Mouse (Mus musculus): ENCODE measurements at regions not wholly inside any gene's neighbourhood (a gene's known extent, or its start where the extent isn't known, plus 50 kb on each side); places are given as distances from the start of the nearest gene placed in this dataset.

GRCm38 (mm10) chr7:39596403-39596802, 78.8 kb downstream of the Zfp619 start:
- Histone ChIP-seq H3K36me3 (ENCODE audit: control insufficient read depth, insufficient read depth, low read length) (no peaks in the 10 kb centered on the region), H3K4me2 (replicated peaks; ENCODE audit: low read depth, low read length) (no peak overlapping the region), H3K9ac (replicated peaks; ENCODE audit: low read depth, low read length) (no peak overlapping the region), H3K4me3 (ENCODE audit: low read depth, low read length) (no peak overlapping the region), H3K9me3 (ENCODE audit: control insufficient read depth, low read depth, low read length) (no peaks in the 10 kb centered on the region), H3K4me1 (ENCODE audit: control insufficient read depth, insufficient read depth, low read length) (no peaks in the 10 kb centered on the region), H3K27me3 (ENCODE audit: control insufficient read depth, insufficient read depth, low read length) (no peaks in the 10 kb centered on the region), H3K27ac (ENCODE audit: low read length) (no peak overlapping the region)
- ATAC-seq (ENCODE audit: insufficient number of reproducible peaks, insufficient read depth, low FRiP score, low read depth): no peak

GRCm38 (mm10) chr7:39613767-39614166, 96.2 kb downstream of the Zfp619 start:
- Histone ChIP-seq H3K27me3 (ENCODE audit: control insufficient read depth, insufficient read depth, low read length) (no peaks in the 10 kb centered on the region), H3K4me3 (ENCODE audit: low read depth, low read length) (no peak overlapping the region), H3K27ac (ENCODE audit: low read length) (no peak overlapping the region), H3K4me1 (ENCODE audit: control insufficient read depth, insufficient read depth, low read length) (no peaks in the 10 kb centered on the region), H3K4me2 (replicated peaks; ENCODE audit: low read depth, low read length) (no peak overlapping the region), H3K9ac (replicated peaks; ENCODE audit: low read depth, low read length) (no peak overlapping the region), H3K36me3 (ENCODE audit: control insufficient read depth, insufficient read depth, low read length) (no peaks in the 10 kb centered on the region), H3K9me3 (ENCODE audit: control insufficient read depth, low read depth, low read length) (no peaks in the 10 kb centered on the region)
- WGBS: 74% methylated on average over 4 of the region's 4 CpGs
- ATAC-seq (ENCODE audit: insufficient number of reproducible peaks, insufficient read depth, low FRiP score, low read depth): no peak

GRCm38 (mm10) chr7:39615092-39615491, 97.5 kb downstream of the Zfp619 start:
- Histone ChIP-seq H3K27ac (ENCODE audit: low read length) (no peak overlapping the region), H3K36me3 (ENCODE audit: control insufficient read depth, insufficient read depth, low read length) (no peaks in the 10 kb centered on the region), H3K4me3 (ENCODE audit: low read depth, low read length) (no peak overlapping the region), H3K4me2 (replicated peaks; ENCODE audit: low read depth, low read length) (no peak overlapping the region), H3K9ac (replicated peaks; ENCODE audit: low read depth, low read length) (no peak overlapping the region), H3K9me3 (ENCODE audit: control insufficient read depth, low read depth, low read length) (no peaks in the 10 kb centered on the region), H3K4me1 (ENCODE audit: control insufficient read depth, insufficient read depth, low read length) (no peaks in the 10 kb centered on the region), H3K27me3 (ENCODE audit: control insufficient read depth, insufficient read depth, low read length) (no peaks in the 10 kb centered on the region)
- 82% methylated on average over 2 of the region's 2 CpGs for WGBS
- ATAC-seq (ENCODE audit: insufficient number of reproducible peaks, insufficient read depth, low FRiP score, low read depth): no peak

GRCm38 (mm10) chr7:39621796-39622195, 104.2 kb downstream of the Zfp619 start:
- Histone ChIP-seq H3K27me3 (ENCODE audit: control insufficient read depth, insufficient read depth, low read length) (no peaks in the 10 kb centered on the region), H3K36me3 (ENCODE audit: control insufficient read depth, insufficient read depth, low read length) (no peaks in the 10 kb centered on the region), H3K27ac (ENCODE audit: low read length) (no peak overlapping the region), H3K4me2 (replicated peaks; ENCODE audit: low read depth, low read length) (no peak overlapping the region), H3K9me3 (ENCODE audit: control insufficient read depth, low read depth, low read length) (no peaks in the 10 kb centered on the region), H3K4me1 (ENCODE audit: control insufficient read depth, insufficient read depth, low read length) (no peaks in the 10 kb centered on the region), H3K9ac (replicated peaks; ENCODE audit: low read depth, low read length) (no peak overlapping the region), H3K4me3 (ENCODE audit: low read depth, low read length) (no peak overlapping the region)
- ATAC-seq (ENCODE audit: insufficient number of reproducible peaks, insufficient read depth, low FRiP score, low read depth): no peak
- 76% methylated on average over 2 of the region's 2 CpGs for WGBS

GRCm38 (mm10) chr7:39632836-39633235, 115.3 kb downstream of the Zfp619 start:
- WGBS: 35% methylated on average over 3 of the region's 3 CpGs
- no peaks in the 10 kb centered on the region for H3K9me3 ChIP-seq (ENCODE audit: control insufficient read depth, low read depth, low read length)
- H3K4me2 ChIP-seq (replicated peaks; ENCODE audit: low read depth, low read length): no peak overlapping the region
- ATAC-seq (ENCODE audit: insufficient number of reproducible peaks, insufficient read depth, low FRiP score, low read depth): no peak
- no peak overlapping the region for H3K9ac ChIP-seq (replicated peaks; ENCODE audit: low read depth, low read length)
- no peaks in the 10 kb centered on the region for H3K4me1 ChIP-seq (ENCODE audit: control insufficient read depth, insufficient read depth, low read length)
- no peak overlapping the region for H3K4me3 ChIP-seq (ENCODE audit: low read depth, low read length)
- no peak overlapping the region for H3K27ac ChIP-seq (ENCODE audit: low read length)
- H3K27me3 ChIP-seq (ENCODE audit: control insufficient read depth, insufficient read depth, low read length): no peaks in the 10 kb centered on the region
- H3K36me3 ChIP-seq (ENCODE audit: control insufficient read depth, insufficient read depth, low read length): no peaks in the 10 kb centered on the region

- 75% methylated on average over 4 of the region's 4 CpGs for whole genome bisulfite sequencing
- Histone ChIP-seq H3K9me3 (ENCODE audit: control insufficient read depth, low read depth, low read length) (no peaks in the 10 kb centered on the region), H3K4me3 (ENCODE audit: low read depth, low read length) (no peak overlapping the region), H3K4me1 (ENCODE audit: control insufficient read depth, insufficient read depth, low read length) (no peaks in the 10 kb centered on the region), H3K4me2 (replicated peaks; ENCODE audit: low read depth, low read length) (no peak overlapping the region), H3K9ac (replicated peaks; ENCODE audit: low read depth, low read length) (no peak overlapping the region), H3K27ac (ENCODE audit: low read length) (no peak overlapping the region), H3K36me3 (ENCODE audit: control insufficient read depth, insufficient read depth, low read length) (no peaks in the 10 kb centered on the region), H3K27me3 (ENCODE audit: control insufficient read depth, insufficient read depth, low read length) (no peaks in the 10 kb centered on the region)
- no peak for ATAC-seq (ENCODE audit: insufficient number of reproducible peaks, insufficient read depth, low FRiP score, low read depth)
Measured at GRCm38 (mm10) chr7:39642333-39642732, 124.8 kb downstream of the Zfp619 start.

- Histone ChIP-seq H3K9me3 (ENCODE audit: control insufficient read depth, low read depth, low read length) (no peaks in the 10 kb centered on the region), H3K4me3 (ENCODE audit: low read depth, low read length) (no peak overlapping the region), H3K4me1 (ENCODE audit: control insufficient read depth, insufficient read depth, low read length) (no peaks in the 10 kb centered on the region), H3K27me3 (ENCODE audit: control insufficient read depth, insufficient read depth, low read length) (no peaks in the 10 kb centered on the region), H3K9ac (replicated peaks; ENCODE audit: low read depth, low read length) (no peak overlapping the region), H3K4me2 (replicated peaks; ENCODE audit: low read depth, low read length) (no peak overlapping the region), H3K36me3 (ENCODE audit: control insufficient read depth, insufficient read depth, low read length) (no peaks in the 10 kb centered on the region), H3K27ac (ENCODE audit: low read length) (no peak overlapping the region)
- WGBS: 15% methylated on average over 1 of the region's 1 CpGs
- ATAC-seq (ENCODE audit: insufficient number of reproducible peaks, insufficient read depth, low FRiP score, low read depth): no peak
Measured at GRCm38 (mm10) chr7:39643323-39643722, 125.8 kb downstream of the Zfp619 start.

- ATAC-seq (ENCODE audit: insufficient number of reproducible peaks, insufficient read depth, low FRiP score, low read depth): no peak
- Histone ChIP-seq H3K9ac (replicated peaks; ENCODE audit: low read depth, low read length) (no peak overlapping the region), H3K36me3 (ENCODE audit: control insufficient read depth, insufficient read depth, low read length) (no peaks in the 10 kb centered on the region), H3K9me3 (ENCODE audit: control insufficient read depth, low read depth, low read length) (no peaks in the 10 kb centered on the region), H3K4me1 (ENCODE audit: control insufficient read depth, insufficient read depth, low read length) (no peaks in the 10 kb centered on the region), H3K4me2 (replicated peaks; ENCODE audit: low read depth, low read length) (no peak overlapping the region), H3K4me3 (ENCODE audit: low read depth, low read length) (no peak overlapping the region), H3K27ac (ENCODE audit: low read length) (no peak overlapping the region), H3K27me3 (ENCODE audit: control insufficient read depth, insufficient read depth, low read length) (no peaks in the 10 kb centered on the region)
- whole genome bisulfite sequencing: 66% methylated on average over 6 of the region's 6 CpGs
Measured at GRCm38 (mm10) chr7:39650483-39651102, 133.0 kb downstream of the Zfp619 start.

All from stomach, embryonic 14.5 days (tissue).